Mouse (Mus musculus) induced T-regulatory cell, adult 2 months (primary cell): ENCODE measurements at regions not wholly inside any gene's neighbourhood (a gene's known extent, or its start where the extent isn't known, plus 50 kb on each side); places are given as distances from the start of the nearest gene placed in this dataset.
A peak's percentile ranks its signal among the peaks of the same experiment; 100 is the strongest.

ENCODE experiments used
- DNase-seq: peaks from one replicate; pipeline ENCODE4 v3.0.0-alpha.2; 2012; ENCODE audit warnings: low read depth

DNA sequence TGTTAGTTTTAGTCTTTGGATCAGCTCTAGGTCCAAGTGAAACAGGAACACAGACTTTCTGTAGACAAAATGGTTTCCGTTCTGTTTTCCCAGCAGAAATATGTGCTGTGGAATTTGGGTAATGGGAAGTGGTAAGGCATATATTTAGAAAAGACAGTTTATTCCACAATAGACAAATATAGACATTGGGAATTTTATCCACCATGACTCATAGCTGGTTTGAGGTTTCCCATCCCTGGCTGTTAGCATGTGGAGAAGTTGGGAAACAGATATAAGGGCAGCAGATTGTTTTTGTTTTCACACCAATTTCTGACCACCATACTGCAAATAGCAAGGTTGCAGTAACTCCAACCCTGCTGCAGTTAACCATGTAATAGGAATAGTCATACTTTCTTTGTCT lies 385.0 kb upstream of the Adam34 start:
- no peak for DNase-seq

- no peak for DNase-seq
These were observed 383.6 kb upstream of the Adam34 start for GRCm38 (mm10) chr8:44093491-44093890.

DNA sequence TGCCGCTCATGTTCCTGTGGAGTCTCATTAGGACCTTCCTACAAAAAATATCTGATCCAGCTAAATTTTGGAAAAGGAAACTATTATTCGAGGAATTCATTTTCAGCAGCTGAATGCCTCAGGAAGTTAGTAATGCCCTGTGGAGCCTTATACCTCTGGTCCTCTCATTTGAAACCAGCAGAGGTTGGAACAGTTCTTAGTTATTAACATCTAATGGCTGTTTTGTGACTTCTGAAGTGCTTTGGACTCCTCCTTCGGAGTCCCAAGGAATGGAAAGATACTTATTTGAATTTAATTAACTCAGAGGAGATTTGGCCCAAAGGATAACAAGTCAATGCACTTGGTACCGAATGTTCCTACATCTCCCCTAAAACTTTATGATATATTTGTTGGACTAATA lies 372.2 kb upstream of the Adam34 start:
- no peak for DNase-seq

GRCm38 (mm10) chr8:44058846-44059245 lies 349.0 kb upstream of the Adam34 start:
- no peak for DNase-seq

- DNase-seq: no peak
These were observed 332.9 kb upstream of the Adam34 start for GRCm38 (mm10) chr8:44042572-44043355.

GRCm38 (mm10) chr8:44034211-44034610 lies 324.4 kb upstream of the Adam34 start:
- DNase-seq: no peak

DNA sequence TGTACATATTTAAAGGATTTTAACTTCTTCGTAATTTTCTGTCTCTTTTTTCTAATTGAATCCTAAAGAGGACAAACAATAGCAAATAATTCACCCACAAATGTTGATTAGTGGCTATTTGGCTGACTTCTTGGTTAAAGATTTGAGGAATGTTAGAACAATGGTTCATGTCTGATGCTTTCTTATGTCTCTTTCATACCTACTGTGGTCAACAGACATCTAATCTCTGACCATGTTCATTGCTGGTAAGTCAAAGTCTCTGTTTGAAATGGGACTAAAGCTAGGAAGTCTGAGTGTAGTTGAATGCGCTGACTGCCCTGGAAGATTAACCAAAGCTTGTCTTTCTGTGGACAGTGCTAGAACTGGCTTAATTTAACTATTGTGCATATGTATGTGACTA lies 321.5 kb upstream of the Adam34 start:
- DNase-seq: no peak

DNA sequence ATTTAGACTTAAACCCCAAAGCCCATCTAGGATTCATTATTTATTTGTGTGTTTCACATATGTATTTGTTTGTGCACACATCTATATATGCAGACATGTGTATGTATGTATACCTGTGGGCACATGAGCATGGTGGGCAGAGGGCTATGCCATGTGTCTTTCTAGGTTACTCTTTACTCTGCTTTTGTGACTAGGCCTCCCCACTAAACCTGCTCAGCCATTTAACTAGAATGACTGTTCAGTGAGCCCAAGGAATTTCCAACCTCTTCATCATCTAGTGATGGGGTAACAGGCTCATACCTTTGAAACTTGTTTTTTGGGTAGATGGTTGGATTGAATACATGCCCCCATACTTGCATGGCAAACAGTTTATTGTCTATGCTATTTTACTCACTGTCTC lies 321.1 kb upstream of the Adam34 start:
- no peak for DNase-seq

DNA sequence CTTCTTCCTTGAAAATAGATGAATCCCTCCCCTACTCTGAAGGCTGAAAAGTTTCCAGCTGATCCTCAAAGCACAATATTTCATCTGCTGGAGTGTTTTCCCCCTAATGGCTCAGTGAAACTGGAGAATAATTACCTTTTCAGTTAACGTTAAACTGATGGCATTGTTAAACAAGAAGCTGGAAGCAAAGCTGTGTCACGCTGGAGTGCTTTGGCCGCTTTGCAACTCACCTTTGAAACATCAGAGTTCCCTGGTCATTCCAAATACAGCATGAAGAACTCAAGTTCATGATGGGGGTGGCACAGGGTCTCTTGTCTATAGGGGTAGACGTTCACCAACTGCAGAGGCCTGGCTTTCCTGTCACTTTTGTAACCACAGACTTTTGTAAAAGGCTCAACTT lies 317.9 kb upstream of the Adam34 start:
- DNase-seq: no peak

DNA sequence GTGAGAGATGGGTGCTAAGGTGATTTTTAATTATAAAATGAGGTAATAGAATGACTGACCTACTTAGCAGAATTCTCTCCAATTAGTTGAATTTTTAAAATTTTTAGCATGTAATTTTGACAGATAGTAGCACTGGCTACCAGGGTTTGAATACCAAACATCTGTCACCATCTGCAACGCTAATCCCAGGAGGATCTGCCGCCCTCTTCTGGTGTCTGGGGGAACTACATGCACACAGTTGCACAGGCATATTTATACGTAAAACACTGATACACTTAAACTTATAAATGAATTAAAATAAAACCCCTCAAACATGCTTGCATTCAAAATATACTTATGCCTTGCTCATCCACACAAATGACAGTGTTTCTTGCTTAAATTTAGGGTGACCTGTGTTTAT lies 316.1 kb upstream of the Adam34 start:
- peak; percentile 0 for DNase-seq

GRCm38 (mm10) chr8:44024028-44024427 lies 314.2 kb upstream of the Adam34 start:
- DNase-seq: no peak
